Mouse (Mus musculus): ENCODE results near the gene Plekhb2.

GRCm38 (mm10) chr1:34841709-34842388, 7.9 kb upstream of the Plekhb2 start:
- TF ChIP-seq CTCF (IDR thresholded peaks at IDR 0.05; ENCODE audit: low read depth, low read length) = no peak
- TF ChIP-seq POLR2A (IDR thresholded peaks at IDR 0.05; ENCODE audit: borderline replicate concordance, low read depth, low read length) = no peak

All from bone marrow macrophage, adult 2 months (primary cell).